8 mouse cellular contexts compared by ENCODE assay signal in genomic region chr19:6236053-6236441, GRCm38 (mm10). TPM values are rescaled to one million over a fixed set of nuclear protein-coding genes. Genes with fewer than 3 reads are reported as not detected.
DNase-seq lines count a peak whose midpoint lies in the region; ATAC-seq lines count a peak whose summit lies in the region.

No protein-coding gene starts in this region.

- no peaks in the 10 kb centered on the region for H3K27me3 ChIP-seq in forebrain, embryonic 11.5 days (ENCODE audit: control insufficient read depth, insufficient read depth, low read length)
- H3K27me3 ChIP-seq in heart, embryonic 16.5 days (ENCODE audit: control insufficient read depth, insufficient read depth, low read length), result no peaks in the 10 kb centered on the region
- no peaks in the 10 kb centered on the region for H3K27me3 ChIP-seq in liver, embryonic 15.5 days
- H3K27me3 ChIP-seq in neural tube, embryonic 12.5 days (replicated peaks), result no peaks in the 10 kb centered on the region

- ATAC-seq in forebrain, embryonic 11.5 days (replicated peaks; ENCODE audit: low FRiP score), result peak; percentile 88
- ATAC-seq in heart, embryonic 16.5 days (replicated peaks; ENCODE audit: extremely low read depth, insufficient read depth, low FRiP score), result peak; percentile 91
- peak; percentile 85 for ATAC-seq in liver, embryonic 15.5 days (ENCODE audit: insufficient read depth)
- ATAC-seq in neural tube, embryonic 12.5 days (ENCODE audit: low FRiP score, low read depth), result peak; percentile 92

- H3K9ac ChIP-seq in forebrain, embryonic 11.5 days (ENCODE audit: low read length), result peak overlapping the region; percentile 61
- peak overlapping the region; percentile 86 for H3K9ac ChIP-seq in heart, embryonic 16.5 days (ENCODE audit: low read length)
- peak overlapping the region; percentile 81 for H3K9ac ChIP-seq in liver, embryonic 15.5 days
- peak overlapping the region; percentile 91 for H3K9ac ChIP-seq in neural tube, embryonic 12.5 days

- no peaks in the 10 kb centered on the region for H3K9me3 ChIP-seq in forebrain, embryonic 11.5 days (ENCODE audit: control insufficient read depth, low read length)
- no peaks in the 10 kb centered on the region for H3K9me3 ChIP-seq in heart, embryonic 16.5 days (replicated peaks; ENCODE audit: control insufficient read depth, low read length)
- no peaks in the 10 kb centered on the region for H3K9me3 ChIP-seq in liver, embryonic 15.5 days (replicated peaks)
- H3K9me3 ChIP-seq in neural tube, embryonic 12.5 days, result no peaks in the 10 kb centered on the region

- H3K4me1 ChIP-seq in forebrain, embryonic 11.5 days (replicated peaks; ENCODE audit: control insufficient read depth, insufficient read depth, low read length), result peaks cover 7% of the 10 kb centered on the region; the same call in 1 of the 2 replicates
- peaks cover 15% of the 10 kb centered on the region for H3K4me1 ChIP-seq in heart, embryonic 16.5 days (ENCODE audit: control insufficient read depth, insufficient read depth, low read length)
- H3K4me1 ChIP-seq in liver, embryonic 15.5 days (replicated peaks), result peaks cover 65% of the 10 kb centered on the region
- H3K4me1 ChIP-seq in neural tube, embryonic 12.5 days, result peaks cover 14% of the 10 kb centered on the region

- peak; percentile 57 to 69 for DNase-seq in CD8-positive naive resting alpha-beta T cell, adult 2 months (ENCODE audit: low read depth in 2 of 2, low spot score in 2 of 2)
- DNase-seq in c-Kit-positive CD71-positive TER-119-negative erythroid progenitor cells, embryonic 14.5 days (ENCODE audit: low read depth), result peak; percentile 81
- DNase-seq in forebrain, embryonic 11.5 days (ENCODE audit: low spot score), result peak; percentile 92
- DNase-seq in kidney, postnatal 36 days, result peak; percentile 94 to 96
- DNase-seq in telencephalon, adult 2 months (ENCODE audit: low read depth, low spot score), result peak; percentile 96

- H3K27ac ChIP-seq in forebrain, embryonic 11.5 days (ENCODE audit: low read depth, low read length), result peak overlapping the region; percentile 76
- H3K27ac ChIP-seq in heart, embryonic 16.5 days (ENCODE audit: low read length), result peak overlapping the region; percentile 99
- H3K27ac ChIP-seq in liver, embryonic 15.5 days (replicated peaks), result peak overlapping the region; percentile 97
- 0 out of 2 replicates have a peak overlapping the region, but pooled peaks have one; percentile 60 for H3K27ac ChIP-seq in neural tube, embryonic 12.5 days

- WGBS in forebrain, embryonic 11.5 days, result 0% methylated on average over 9 of the region's 9 CpGs
- 0% methylated on average over 9 of the region's 9 CpGs for WGBS in heart, embryonic 16.5 days
- WGBS in liver, embryonic 15.5 days (ENCODE audit: insufficient replicate concordance), result 0% methylated on average over 9 of the region's 9 CpGs
- under 1% methylated on average over 9 of the region's 9 CpGs for WGBS in neural tube, embryonic 12.5 days

- H3K4me2 ChIP-seq in forebrain, embryonic 11.5 days (ENCODE audit: low read depth, low read length, severe bottlenecking), result peak overlapping the region; percentile 66
- H3K4me2 ChIP-seq in heart, embryonic 16.5 days (ENCODE audit: low read depth, low read length), result peak overlapping the region; percentile 97
- H3K4me2 ChIP-seq in liver, embryonic 15.5 days, result peak overlapping the region; percentile 98
- peak overlapping the region; percentile 81 for H3K4me2 ChIP-seq in neural tube, embryonic 12.5 days (replicated peaks)

- H3K36me3 ChIP-seq in forebrain, embryonic 11.5 days (ENCODE audit: control insufficient read depth, insufficient read depth, low read length), result no peaks in the 10 kb centered on the region; the same call in 1 of the 2 replicates
- H3K36me3 ChIP-seq in heart, embryonic 16.5 days (ENCODE audit: control insufficient read depth, insufficient read depth), result peaks cover 7% of the 10 kb centered on the region; the same call in 1 of the 2 replicates
- H3K36me3 ChIP-seq in liver, embryonic 15.5 days (replicated peaks), result no peaks in the 10 kb centered on the region
- peaks cover 20% of the 10 kb centered on the region for H3K36me3 ChIP-seq in neural tube, embryonic 12.5 days

- H3K4me3 ChIP-seq in forebrain, embryonic 11.5 days (ENCODE audit: low read depth, low read length), result peak overlapping the region; percentile 67
- H3K4me3 ChIP-seq in heart, embryonic 16.5 days (ENCODE audit: low read length), result peak overlapping the region; percentile 79
- H3K4me3 ChIP-seq in liver, embryonic 15.5 days (replicated peaks), result peak overlapping the region; percentile 74
- H3K4me3 ChIP-seq in neural tube, embryonic 12.5 days, result peak overlapping the region; percentile 80

RNA-seq across cellular contexts. Expression of gene Ppp2r5b, which starts 0.4 kb away (rescaled TPM):
- polyA plus RNA-seq in forebrain, embryonic 11.5 days (2014; fragmentation: Nextera tagmentation; extraction: Ambion mirVana), result 41.4 and 45.6 TPM in 2 replicates
- polyA plus RNA-seq in heart, embryonic 16.5 days (2015; fragmentation: Nextera tagmentation; extraction: Ambion mirVana), result 22.6 and 23.4 TPM in 2 replicates
- polyA plus RNA-seq in liver, embryonic 15.5 days (2015; fragmentation: Nextera tagmentation; extraction: Ambion mirVana), result 3.3 and 5.0 TPM in 2 replicates
- polyA plus RNA-seq in neural tube, embryonic 12.5 days (2016; fragmentation: Nextera tagmentation; extraction: Ambion mirVana), result 77.8 and 82.8 TPM in 2 replicates

RNA-seq across cellular contexts. Expression of gene Atg2a, which starts 5.4 kb away (rescaled TPM):
- 12.3 and 14.6 TPM in 2 replicates for polyA plus RNA-seq in forebrain, embryonic 11.5 days (2014; fragmentation: Nextera tagmentation; extraction: Ambion mirVana)
- polyA plus RNA-seq in heart, embryonic 16.5 days (2015; fragmentation: Nextera tagmentation; extraction: Ambion mirVana), result 8.0 and 8.9 TPM in 2 replicates
- 4.7 and 5.8 TPM in 2 replicates for polyA plus RNA-seq in liver, embryonic 15.5 days (2015; fragmentation: Nextera tagmentation; extraction: Ambion mirVana)
- polyA plus RNA-seq in neural tube, embryonic 12.5 days (2016; fragmentation: Nextera tagmentation; extraction: Ambion mirVana), result 13.8 and 14.7 TPM in 2 replicates

RNA-seq across cellular contexts. Expression of gene Gpha2, which starts 9.9 kb away (rescaled TPM):
- 0.65 TPM in 1 of 2 replicates, not detected in the other for polyA plus RNA-seq in forebrain, embryonic 11.5 days (2014; fragmentation: Nextera tagmentation; extraction: Ambion mirVana)
- 0.25 TPM in 1 of 2 replicates, not detected in the other for polyA plus RNA-seq in heart, embryonic 16.5 days (2015; fragmentation: Nextera tagmentation; extraction: Ambion mirVana)
- polyA plus RNA-seq in liver, embryonic 15.5 days (2015; fragmentation: Nextera tagmentation; extraction: Ambion mirVana), result 0.15 and 0.28 TPM in 2 replicates
- polyA plus RNA-seq in neural tube, embryonic 12.5 days (2016; fragmentation: Nextera tagmentation; extraction: Ambion mirVana), result not detected in 2 replicates

RNA-seq across cellular contexts. Expression of gene Ehd1, which starts 40.5 kb away (rescaled TPM):
- polyA plus RNA-seq in forebrain, embryonic 11.5 days (2014; fragmentation: Nextera tagmentation; extraction: Ambion mirVana), result 72.6 and 74.2 TPM in 2 replicates
- polyA plus RNA-seq in heart, embryonic 16.5 days (2015; fragmentation: Nextera tagmentation; extraction: Ambion mirVana), result 63.7 and 73.2 TPM in 2 replicates
- 64.0 and 69.3 TPM in 2 replicates for polyA plus RNA-seq in liver, embryonic 15.5 days (2015; fragmentation: Nextera tagmentation; extraction: Ambion mirVana)
- polyA plus RNA-seq in neural tube, embryonic 12.5 days (2016; fragmentation: Nextera tagmentation; extraction: Ambion mirVana), result 87.2 and 96.4 TPM in 2 replicates

RNA-seq across cellular contexts. Expression of gene Majin, which starts 51.9 kb away (rescaled TPM):
- polyA plus RNA-seq in forebrain, embryonic 11.5 days (2014; fragmentation: Nextera tagmentation; extraction: Ambion mirVana), result not detected in 2 replicates
- not detected in 2 replicates for polyA plus RNA-seq in heart, embryonic 16.5 days (2015; fragmentation: Nextera tagmentation; extraction: Ambion mirVana)
- polyA plus RNA-seq in liver, embryonic 15.5 days (2015; fragmentation: Nextera tagmentation; extraction: Ambion mirVana), result not detected in 2 replicates
- not detected in 2 replicates for polyA plus RNA-seq in neural tube, embryonic 12.5 days (2016; fragmentation: Nextera tagmentation; extraction: Ambion mirVana)

Comparison
In these comparisons a context has a peak if more than half of its experiments do, and no peak if none do; other contexts are left out.
1. Peak in every context shown above with its lines: DNase-seq, ATAC-seq, H3K4me3 ChIP-seq and H3K27ac ChIP-seq.